ENCODE assay signal across 16 mouse cellular contexts in the genomic region with DNA sequence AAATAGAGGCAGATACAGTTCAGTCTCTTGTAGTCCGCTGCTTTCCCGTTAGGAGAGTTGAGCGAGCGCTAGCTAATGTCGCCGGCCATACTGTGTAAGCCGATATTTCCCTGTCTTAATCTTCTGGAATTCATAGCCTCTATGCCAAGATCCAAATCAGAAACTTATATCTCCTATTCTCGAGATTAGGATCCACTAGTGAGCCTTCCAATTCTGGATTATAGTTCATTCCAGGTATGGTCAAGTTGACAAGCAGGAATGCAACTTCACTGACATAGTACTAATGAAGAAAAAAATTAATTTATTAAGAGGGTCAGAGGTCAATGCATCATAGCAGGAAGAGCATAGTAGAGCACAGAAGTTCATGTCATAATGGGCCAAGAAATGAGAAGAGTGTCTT. TPM values are rescaled to one million over a fixed set of nuclear protein-coding genes. Genes with fewer than 3 reads are reported as not detected.
DNase-seq lines count a peak whose midpoint lies in the region; ATAC-seq and TF ChIP-seq lines count a peak whose summit lies in the region.
"Had no signal": no experiment of that assay in that cellular context is flagged by ENCODE, and none has a peak within 500 bp of the region (broad histone marks: within the 10 kb centered on the region; RNA-seq: fewer than 3 reads in every experiment).

A gene (minus strand): TSS at position 101 of the 400 bp plus-strand sequence.

- H3K4me1 ChIP-seq in midbrain, embryonic 16.5 days (ENCODE audit: control insufficient read depth, insufficient read depth, low read length): no peaks in the 10 kb centered on the region

- no peak within 1 kb of the TSS for H3K9ac ChIP-seq in midbrain, embryonic 16.5 days (ENCODE audit: low read depth, low read length)
- H3K9ac ChIP-seq: forebrain, postnatal 0 days had no signal

- no peak for TF ChIP-seq CTCF in layer of hippocampus, adult 2 months (conservative IDR thresholded peaks at IDR 0.05)

- WGBS in midbrain, embryonic 16.5 days: 92% methylated on average over 7 of the region's 8 CpGs

- ATAC-seq in midbrain, embryonic 16.5 days: no peak
- ATAC-seq: forebrain, postnatal 0 days had no signal

- no peak for DNase-seq in adrenal gland, adult 8-10 months
- DNase-seq in adrenal gland, postnatal 4 days (ENCODE audit: low spot score in 2 of 2): no peak
- DNase-seq in layer of hippocampus, adult 2 months (ENCODE audit: low spot score in 2 of 2): no peak
- DNase-seq in layer of hippocampus, adult 9-11 months: no peak
- DNase-seq in heart, postnatal 25 days (ENCODE audit: low spot score): no peak
- DNase-seq in left cerebral cortex, postnatal 14 days (ENCODE audit: low spot score in 2 of 2): no peak
- DNase-seq in ovary, postnatal 36 days (ENCODE audit: low spot score): no peak
- DNase-seq: cerebellum, adult 8-10 months; embryo, embryonic 11 days; forebrain, postnatal 0 days; lung, adult 18-20 months; midbrain, embryonic 14.5 days; right cerebral cortex, postnatal 4 days; thymus, adult 2 months had no signal

- H3K27me3 ChIP-seq in midbrain, embryonic 16.5 days (ENCODE audit: control insufficient read depth, insufficient read depth, low read depth, low read length): no peaks in the 10 kb centered on the region

- H3K36me3 ChIP-seq in midbrain, embryonic 16.5 days (ENCODE audit: control insufficient read depth, insufficient read depth, low read length): no peaks in the 10 kb centered on the region

- H3K4me2 ChIP-seq in midbrain, embryonic 16.5 days (ENCODE audit: low read length): no peak within 1 kb of the TSS

- no peak within 1 kb of the TSS for H3K4me3 ChIP-seq in layer of hippocampus, adult 2 months
- no peak within 1 kb of the TSS for H3K4me3 ChIP-seq in midbrain, embryonic 16.5 days (ENCODE audit: low read depth, low read length)

- no peak within 1 kb of the TSS for H3K27ac ChIP-seq in layer of hippocampus, adult 2 months
- H3K27ac ChIP-seq in midbrain, embryonic 16.5 days (ENCODE audit: low read length): no peak within 1 kb of the TSS
- H3K27ac ChIP-seq: macrophage had no signal

- H3K9me3 ChIP-seq in midbrain, embryonic 16.5 days (replicated peaks; ENCODE audit: control insufficient read depth, low read length, poor library complexity, severe bottlenecking): no peaks in the 10 kb centered on the region

- intact Hi-C loops in heart, postnatal 25 days (cut with DNase I): no loop called here
- intact Hi-C loops in left cerebral cortex, postnatal 14 days (cut with DNase I): no loop called here

RNA-seq across cellular contexts. Expression of the gene that starts here (rescaled TPM):
- total RNA-seq in adrenal gland, adult 8-10 months (2022): 10 to 100 TPM; 12.2 to 15.2 (median 13.5) TPM
- 1 to 10 TPM; 8.7 to 8.9 TPM for total RNA-seq in adrenal gland, postnatal 4 days (2021)
- 10 to 100 TPM; 23.4 to 26.7 TPM for total RNA-seq in layer of hippocampus, adult 2 months (2021)
- total RNA-seq in heart, postnatal 25 days (2021): 10 to 100 TPM; 20.9 to 33.6 TPM
- 10 to 100 TPM; 19.2 to 19.9 TPM for total RNA-seq in left cerebral cortex, postnatal 14 days (2021)
- polyA plus RNA-seq in midbrain, embryonic 16.5 days (2015; fragmentation: Nextera tagmentation; extraction: Ambion mirVana): 1.1 and 1.2 TPM in 2 replicates
